Mouse (Mus musculus): ENCODE measurements around the gene Slc9a9. TPM values are rescaled to one million over a fixed set of nuclear protein-coding genes. Genes with fewer than 3 reads are reported as not detected.

The Slc9a9 gene
- total and polyA plus RNA-seq, 3 experiments, result 0.46 to 0.71 TPM; not detected in 1

GRCm38 (mm10) chr9:94687203-94687859 lies 17.6 kb downstream of the Slc9a9 start:
- H3K9ac ChIP-seq (ENCODE audit: control insufficient read depth, low read depth, low read length, poor library complexity, severe bottlenecking), result no peak overlapping the region
- no peaks in the 10 kb centered on the region for H3K27me3 ChIP-seq (ENCODE audit: control insufficient read depth in 1 of 2, insufficient read depth in 2 of 2, low read length in 2 of 2)
- no peak for TF ChIP-seq POLR2AphosphoS2 (IDR thresholded peaks at IDR 0.05; ENCODE audit: low read length)
- peak in 1 of 2 experiments; percentile 52; a peak in 1 of 4 replicates for TF ChIP-seq EP300 (IDR thresholded peaks at IDR 0.05; ENCODE audit: low read depth in 1 of 2, low read length in 2 of 2)
- TF ChIP-seq ZMIZ1 (IDR thresholded peaks at IDR 0.05; ENCODE audit: low read depth, low read length), result no peak
- peak; percentile 37; the same call in 1 of the 2 replicates for TF ChIP-seq TCF12 (IDR thresholded peaks at IDR 0.05; ENCODE audit: low read depth, low read length)
- DNase-seq (ENCODE audit: low read depth, low spot score), result no peak
- no peaks in the 10 kb centered on the region; a peak in 1 of 4 replicates for H3K4me1 ChIP-seq (ENCODE audit: control insufficient read depth in 1 of 2, insufficient read depth in 2 of 2, low read length in 2 of 2)
- no peak overlapping the region for H3K4me3 ChIP-seq (ENCODE audit: control insufficient read depth in 1 of 2, insufficient read depth in 1 of 2, low read depth in 2 of 2, low read length in 2 of 2)
- no peak overlapping the region for H3K27ac ChIP-seq (ENCODE audit: control insufficient read depth, low read depth, low read length)
- H3K79me2 ChIP-seq (ENCODE audit: control insufficient read depth, insufficient read depth, low read length, poor library complexity), result no peaks in the 10 kb centered on the region
- H3K36me3 ChIP-seq (ENCODE audit: control insufficient read depth in 1 of 2, insufficient read depth in 2 of 2, low read length in 2 of 2), result no peaks in the 10 kb centered on the region
- H3K9me3 ChIP-seq (replicated peaks; ENCODE audit: insufficient read depth, low read length), result no peaks in the 10 kb centered on the region

- DNase-seq (ENCODE audit: low read depth, low spot score), result peak; percentile 84
- no peaks in the 10 kb centered on the region for H3K27me3 ChIP-seq (ENCODE audit: control insufficient read depth in 1 of 2, insufficient read depth in 2 of 2, low read length in 2 of 2)
- peaks cover 0 to 20% of the 10 kb centered on the region in 2 experiments; a peak in 2 of 4 replicates for H3K36me3 ChIP-seq (ENCODE audit: control insufficient read depth in 1 of 2, insufficient read depth in 2 of 2, low read length in 2 of 2)
- no peaks in the 10 kb centered on the region for H3K79me2 ChIP-seq (ENCODE audit: control insufficient read depth, insufficient read depth, low read length, poor library complexity)
- peak overlapping the region; percentile 36 to 51 for H3K4me3 ChIP-seq (ENCODE audit: control insufficient read depth in 1 of 2, insufficient read depth in 1 of 2, low read depth in 2 of 2, low read length in 2 of 2)
- H3K9ac ChIP-seq (ENCODE audit: control insufficient read depth, low read depth, low read length, poor library complexity, severe bottlenecking), result peak overlapping the region; percentile 58
- peak overlapping the region; percentile 78 for H3K27ac ChIP-seq (ENCODE audit: control insufficient read depth, low read depth, low read length)
- peaks cover 19 to 33% of the 10 kb centered on the region in 2 experiments for H3K4me1 ChIP-seq (ENCODE audit: control insufficient read depth in 1 of 2, insufficient read depth in 2 of 2, low read length in 2 of 2)
- no peaks in the 10 kb centered on the region for H3K9me3 ChIP-seq (replicated peaks; ENCODE audit: insufficient read depth, low read length)
- TF ChIP-seq POLR2AphosphoS5 (IDR thresholded peaks at IDR 0.05; ENCODE audit: borderline replicate concordance, low read depth, low read length) (no peak), MAFK (IDR thresholded peaks at IDR 0.05; ENCODE audit: borderline replicate concordance, low read depth, low read length) (no peak; the same call in 1 of the 2 replicates), ZC3H11A (IDR thresholded peaks at IDR 0.05; ENCODE audit: low read depth, low read length) (no peak), SMC3 (IDR thresholded peaks at IDR 0.05; ENCODE audit: low read depth, low read length) (no peak), E2F4 (IDR thresholded peaks at IDR 0.05; ENCODE audit: borderline replicate concordance, low read depth, low read length) (no peak), NELFE (IDR thresholded peaks at IDR 0.05; ENCODE audit: low read depth, low read length) (no peak; the same call in 1 of the 2 replicates), CHD2 (IDR thresholded peaks at IDR 0.05; ENCODE audit: low read length) (no peak), POLR2A (IDR thresholded peaks at IDR 0.05; ENCODE audit: control insufficient read depth in 1 of 2, insufficient read depth in 1 of 2, low read depth in 1 of 2, low read length in 2 of 2, poor library complexity in 1 of 2) (no peak), GATA1 (IDR thresholded peaks at IDR 0.05; ENCODE audit: low read depth, low read length) (0 out of 2 replicates have a peak, but pooled peaks have one; percentile 14), GABPA (IDR thresholded peaks at IDR 0.05; ENCODE audit: low read depth, low read length) (no peak), TCF12 (IDR thresholded peaks at IDR 0.05; ENCODE audit: low read depth, low read length) (0 out of 2 replicates have a peak, but pooled peaks have one; percentile 24), MYC (IDR thresholded peaks at IDR 0.05; ENCODE audit: low read depth, low read length) (no peak), EP300 (IDR thresholded peaks at IDR 0.05; ENCODE audit: low read depth in 1 of 2, low read length in 2 of 2) (peak; percentile 55 to 58), TBP (IDR thresholded peaks at IDR 0.05; ENCODE audit: low read depth, low read length) (0 out of 2 replicates have a peak, but pooled peaks have one; percentile 34), CHD1 (IDR thresholded peaks at IDR 0.05; ENCODE audit: low read depth, low read length) (no peak), BHLHE40 (IDR thresholded peaks at IDR 0.05; ENCODE audit: borderline replicate concordance, low read depth, low read length) (0 out of 2 replicates have a peak, but pooled peaks have one; percentile 6), MXI1 (IDR thresholded peaks at IDR 0.05; ENCODE audit: low read depth, low read length) (peak; percentile 50; the same call in 1 of the 2 replicates), HCFC1 (IDR thresholded peaks at IDR 0.05; ENCODE audit: low read depth, low read length) (peak; percentile 45; the same call in 1 of the 2 replicates), JUND (IDR thresholded peaks at IDR 0.05; ENCODE audit: low read depth, low read length) (no peak), UBTF (IDR thresholded peaks at IDR 0.05; ENCODE audit: borderline replicate concordance, insufficient read depth, low read depth, low read length) (no peak), POLR2AphosphoS2 (IDR thresholded peaks at IDR 0.05; ENCODE audit: low read length) (no peak), TAL1 (IDR thresholded peaks at IDR 0.05; ENCODE audit: low read length) (no peak), MEF2A (IDR thresholded peaks at IDR 0.05; ENCODE audit: extremely low read depth, insufficient replicate concordance, low read depth, low read length, poor library complexity, severe bottlenecking) (no peak), ZNF384 (IDR thresholded peaks at IDR 0.05; ENCODE audit: low read depth, low read length) (peak; percentile 26; the same call in 1 of the 2 replicates), ELF1 (IDR thresholded peaks at IDR 0.05; ENCODE audit: low read depth, low read length) (peak; percentile 70), RCOR1 (IDR thresholded peaks at IDR 0.05; ENCODE audit: low read depth, low read length) (peak; percentile 76), SIN3A (IDR thresholded peaks at IDR 0.05; ENCODE audit: low read length) (peak; percentile 62; the same call in 1 of the 2 replicates)
Measured at GRCm38 (mm10) chr9:94691311-94692087, 21.8 kb downstream of the Slc9a9 start.

Data from MEL (cell line).